Mouse (Mus musculus) C2C12 (cell line): ENCODE measurements at regions not wholly inside any gene's neighbourhood (a gene's known extent, or its start where the extent isn't known, plus 50 kb on each side); places are given as distances from the start of the nearest gene placed in this dataset.
"Not testable (repeated sequence)": the region's sequence is repeated elsewhere in the genome, so short reads cannot be mapped to it uniquely, and the experiment has no call there.

ENCODE experiments used
- H3K27me3 ChIP-seq: one replicate; pipeline ENCODE4 v1.6.1; 2011; ENCODE audit not compliant: control insufficient read depth, insufficient read depth, insufficient read length
- H3K36me3 ChIP-seq: one replicate; pipeline ENCODE4 v1.6.1; 2011; ENCODE audit not compliant: control insufficient read depth, insufficient read depth
- H3K4me3 ChIP-seq: one replicate; pipeline ENCODE4 v1.5.1; 2011; ENCODE audit warnings: mild to moderate bottlenecking, control low read depth; ENCODE audit not compliant: poor library complexity, insufficient read depth, severe bottlenecking
- H3K79me2 ChIP-seq: one replicate; pipeline ENCODE4 v1.6.1; 2011; ENCODE audit not compliant: control insufficient read depth, insufficient read depth
- H3K79me3 ChIP-seq: one replicate; pipeline ENCODE4 v1.6.1; 2011; ENCODE audit warnings: low read depth, control low read depth
- H3ac ChIP-seq: one replicate; pipeline ENCODE3; 2011; ENCODE audit warnings: low read depth; ENCODE audit not compliant: control insufficient read depth, insufficient read length
- CEBPB ChIP-seq: IDR thresholded peaks from one replicate; pipeline ENCODE4 v1.6.1; 2011; ENCODE audit warnings: low read depth, mild to moderate bottlenecking, control low read depth, moderate library complexity
- CTCF ChIP-seq: IDR thresholded peaks from one replicate; pipeline ENCODE4 v1.5.1; 2011; ENCODE audit not compliant: control insufficient read depth, insufficient read depth, insufficient read length
- FOSL1 ChIP-seq: IDR thresholded peaks from one replicate; pipeline ENCODE4 v1.8.0; 2011; ENCODE audit warnings: mild to moderate bottlenecking, low read length; ENCODE audit not compliant: poor library complexity, insufficient read depth, severe bottlenecking
- MAX ChIP-seq: IDR thresholded peaks from one replicate; pipeline ENCODE4 v1.6.1; 2011; ENCODE audit warnings: mild to moderate bottlenecking, control low read depth
- MYOD1 ChIP-seq: IDR thresholded peaks from one replicate; pipeline ENCODE4 v1.6.1; 2011; ENCODE audit warnings: low read depth; ENCODE audit not compliant: control insufficient read depth, insufficient read length
- MYOG ChIP-seq: IDR thresholded peaks from one replicate; pipeline ENCODE4 v1.6.1; 2011; ENCODE audit not compliant: control insufficient read depth, insufficient read length; ENCODE audit errors: extremely low read depth
- USF1 ChIP-seq: IDR thresholded peaks from one replicate; pipeline ENCODE4 v1.6.1; 2011; ENCODE audit warnings: low read depth, mild to moderate bottlenecking, control low read depth, moderate library complexity

- Histone ChIP-seq H3K4me3 (no peak overlapping the region), H3K36me3 (no peaks in the 10 kb centered on the region), H3K79me3 (no peaks in the 10 kb centered on the region), H3ac (no peak overlapping the region), H3K79me2 (no peaks in the 10 kb centered on the region), H3K27me3 (no peaks in the 10 kb centered on the region)
- TF ChIP-seq MYOD1: no peak
- no peak for TF ChIP-seq CEBPB
- TF ChIP-seq FOSL1: no peak
- no peak for TF ChIP-seq USF1
- no peak for TF ChIP-seq MAX
- no peak for TF ChIP-seq CTCF
- TF ChIP-seq MYOG: no peak
These were observed 592.3 kb upstream of the Chrm3 start for GRCm38 (mm10) chr13:10952923-10953322.

- H3K79me3 ChIP-seq, H3K4me3 ChIP-seq, H3ac ChIP-seq, H3K79me2 ChIP-seq, H3K27me3 ChIP-seq, H3K36me3 ChIP-seq: not testable (repeated sequence)
These were observed 590.0 kb upstream of the Chrm3 start for GRCm38 (mm10) chr13:10950658-10951057.

GRCm38 (mm10) chr13:10947398-10947797 is 586.8 kb upstream of the Chrm3 start:
- Histone ChIP-seq H3K27me3 (no peaks in the 10 kb centered on the region), H3K36me3 (no peaks in the 10 kb centered on the region), H3K79me3 (no peaks in the 10 kb centered on the region), H3ac (no peak overlapping the region), H3K79me2 (no peaks in the 10 kb centered on the region), H3K4me3 (no peak overlapping the region)
- TF ChIP-seq MYOG (no peak), FOSL1 (no peak), MAX (no peak), MYOD1 (no peak), CTCF (no peak), CEBPB (no peak), USF1 (no peak)

DNA sequence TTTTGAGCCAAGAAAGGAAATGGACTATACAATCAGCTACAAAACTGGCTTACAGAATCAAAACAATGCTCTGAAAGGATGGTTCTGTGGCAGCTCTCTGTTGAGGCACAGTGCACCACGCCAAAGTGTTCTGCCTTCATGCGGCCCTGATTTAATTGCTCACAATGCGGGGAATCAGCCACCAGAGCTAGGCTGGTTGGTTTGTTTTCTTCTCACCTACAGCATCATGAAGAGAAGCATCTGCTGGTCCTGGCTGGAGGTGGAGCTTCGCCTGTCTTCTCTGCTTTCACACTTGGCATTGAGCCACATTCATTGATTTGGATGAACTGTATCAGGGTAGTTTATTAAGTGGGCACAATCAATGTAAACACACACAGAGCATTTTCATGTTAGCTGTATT is 583.2 kb upstream of the Chrm3 start:
- Histone ChIP-seq H3K36me3 (no peaks in the 10 kb centered on the region), H3K79me2 (no peaks in the 10 kb centered on the region), H3K27me3 (no peaks in the 10 kb centered on the region), H3K4me3 (no peak overlapping the region), H3K79me3 (no peaks in the 10 kb centered on the region), H3ac (no peak overlapping the region)
- no peak for TF ChIP-seq FOSL1
- TF ChIP-seq USF1: no peak
- no peak for TF ChIP-seq CEBPB
- TF ChIP-seq MYOG: no peak
- no peak for TF ChIP-seq CTCF
- no peak for TF ChIP-seq MAX
- TF ChIP-seq MYOD1: no peak

GRCm38 (mm10) chr13:10942031-10942655 is 581.5 kb upstream of the Chrm3 start:
- Histone ChIP-seq H3K79me3 (no peaks in the 10 kb centered on the region), H3K4me3 (no peak overlapping the region), H3K79me2 (no peaks in the 10 kb centered on the region), H3K27me3 (no peaks in the 10 kb centered on the region), H3K36me3 (no peaks in the 10 kb centered on the region), H3ac (no peak overlapping the region)
- TF ChIP-seq CEBPB: no peak
- no peak for TF ChIP-seq MAX
- TF ChIP-seq MYOG: no peak
- no peak for TF ChIP-seq MYOD1
- TF ChIP-seq FOSL1: no peak
- no peak for TF ChIP-seq USF1
- no peak for TF ChIP-seq CTCF

- Histone ChIP-seq H3K79me3 (no peaks in the 10 kb centered on the region), H3K4me3 (no peak overlapping the region), H3K27me3 (no peaks in the 10 kb centered on the region), H3K79me2 (no peaks in the 10 kb centered on the region), H3K36me3 (no peaks in the 10 kb centered on the region), H3ac (no peak overlapping the region)
- no peak for TF ChIP-seq USF1
- no peak for TF ChIP-seq CTCF
- TF ChIP-seq FOSL1: no peak
- TF ChIP-seq MAX: no peak
- no peak for TF ChIP-seq MYOG
These were observed 577.6 kb upstream of the Chrm3 start for GRCm38 (mm10) chr13:10938233-10938632.
